Mouse (Mus musculus): ENCODE measurements at regions not wholly inside any gene's neighbourhood (a gene's known extent, or its start where the extent isn't known, plus 50 kb on each side); places are given as distances from the start of the nearest gene placed in this dataset.

DNA sequence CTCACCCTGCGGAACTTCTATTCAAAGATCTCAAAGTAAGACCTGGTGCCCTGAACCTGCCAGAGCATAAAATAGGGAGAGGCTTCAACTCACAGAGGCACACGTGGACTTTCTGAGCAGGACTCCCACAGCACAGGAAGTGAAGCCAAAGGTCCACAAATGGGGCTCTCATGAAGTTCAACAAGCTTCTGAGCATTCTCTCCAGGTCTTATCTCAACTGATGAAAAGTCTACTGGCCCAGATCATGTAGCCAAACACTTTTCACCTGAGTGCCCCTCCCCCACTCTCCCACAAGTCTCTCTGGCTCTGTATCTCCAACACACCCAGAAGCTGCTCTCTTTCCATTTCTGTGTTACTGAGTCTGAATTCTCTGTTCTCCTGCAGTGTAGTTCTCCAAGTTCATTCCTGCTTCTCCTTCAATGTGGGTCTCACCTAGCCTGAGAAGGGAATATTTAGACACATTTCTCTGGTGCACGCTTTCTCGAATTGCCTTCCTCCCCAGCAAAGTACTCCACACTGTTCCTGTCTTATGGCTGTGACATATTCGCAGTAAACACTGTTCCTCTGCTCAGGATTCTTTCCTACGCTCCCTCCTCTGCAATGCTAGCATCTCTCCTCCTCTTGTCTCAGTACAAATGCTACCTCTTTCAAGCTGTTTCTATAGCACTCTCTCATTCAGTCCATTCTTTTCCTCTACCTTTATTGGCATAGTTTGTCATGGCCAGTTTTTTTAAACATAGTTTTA is 303.4 kb upstream of the Adamts9 start:
- no peak for DNase-seq

DNA sequence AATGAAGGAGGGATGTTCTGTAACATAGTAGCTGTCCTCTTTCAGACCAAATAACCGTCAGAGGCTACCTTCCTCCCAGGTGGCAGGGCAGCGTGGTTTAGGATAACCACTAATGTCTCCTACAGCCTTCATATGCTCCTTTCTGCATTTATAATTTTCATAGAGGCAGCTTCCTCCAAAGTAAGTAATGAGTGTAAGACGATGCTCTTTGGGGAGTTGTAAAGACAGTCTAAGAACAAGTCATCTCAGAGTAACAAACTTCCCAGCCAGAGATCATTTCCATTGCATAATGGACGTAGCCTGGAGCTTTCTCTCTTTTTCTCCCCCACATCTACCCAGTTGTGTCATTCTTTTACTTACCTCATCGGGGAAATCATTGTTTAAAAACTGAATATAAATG is 292.3 kb upstream of the Adamts9 start:
- DNase-seq = no peak

DNA sequence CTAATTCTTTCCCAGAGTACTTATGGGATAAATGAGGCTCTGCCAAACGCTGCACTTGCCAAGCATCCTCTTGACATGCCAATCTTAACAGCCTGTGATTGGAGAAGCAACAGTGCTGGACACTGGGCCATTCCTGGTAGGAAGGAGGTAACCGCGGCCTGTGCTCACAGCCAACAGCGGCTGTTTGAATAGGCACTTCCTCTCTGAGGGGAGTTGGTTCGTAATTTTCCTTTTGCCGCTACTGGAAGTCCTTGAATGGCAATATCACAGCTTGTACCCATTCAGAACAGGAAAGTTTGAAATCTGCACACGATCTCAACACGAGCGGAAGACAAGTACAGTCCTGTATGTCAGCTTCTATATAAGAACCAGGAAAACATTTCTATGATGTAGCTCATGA is 289.3 kb upstream of the Adamts9 start:
- no peak for DNase-seq

DNA sequence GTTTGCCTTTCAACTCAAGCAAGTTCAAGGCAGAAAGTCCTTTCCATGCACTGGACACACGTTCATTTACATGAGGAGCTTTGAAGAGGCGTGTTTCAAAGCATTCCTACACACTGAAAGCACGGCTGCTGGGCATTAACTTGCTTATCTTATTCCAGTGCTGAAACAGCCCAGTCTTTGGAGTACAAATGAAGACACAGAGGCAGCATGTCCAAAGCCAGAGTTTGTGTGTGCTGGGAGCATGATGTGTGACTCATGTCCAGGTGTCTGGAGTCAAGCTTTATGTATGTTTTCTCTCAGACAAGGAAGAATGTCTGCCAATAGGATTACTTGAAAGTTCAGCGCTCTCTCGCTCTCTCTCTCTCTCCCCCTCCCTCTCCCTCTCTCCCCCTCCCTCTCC is 287.2 kb upstream of the Adamts9 start:
- DNase-seq = no peak

DNA sequence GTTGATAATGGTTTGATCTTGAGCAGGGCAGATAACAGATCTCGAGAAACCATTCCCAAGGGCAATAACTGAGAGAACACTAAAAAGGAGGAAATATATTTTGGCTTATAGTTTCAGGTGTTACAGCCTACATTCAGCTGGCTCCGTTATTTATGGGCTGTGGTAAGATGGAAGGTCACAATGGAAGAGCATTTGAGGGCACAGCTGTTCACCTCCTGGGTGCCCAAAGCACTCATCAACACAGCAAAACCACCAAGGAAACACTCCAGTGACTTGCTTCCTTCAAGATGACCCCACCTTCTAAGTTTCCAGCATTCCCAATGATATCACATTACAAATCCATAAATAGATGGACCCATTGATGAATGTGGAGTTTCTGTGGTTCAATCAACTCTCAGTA is 286.0 kb upstream of the Adamts9 start:
- no peak for DNase-seq

DNA sequence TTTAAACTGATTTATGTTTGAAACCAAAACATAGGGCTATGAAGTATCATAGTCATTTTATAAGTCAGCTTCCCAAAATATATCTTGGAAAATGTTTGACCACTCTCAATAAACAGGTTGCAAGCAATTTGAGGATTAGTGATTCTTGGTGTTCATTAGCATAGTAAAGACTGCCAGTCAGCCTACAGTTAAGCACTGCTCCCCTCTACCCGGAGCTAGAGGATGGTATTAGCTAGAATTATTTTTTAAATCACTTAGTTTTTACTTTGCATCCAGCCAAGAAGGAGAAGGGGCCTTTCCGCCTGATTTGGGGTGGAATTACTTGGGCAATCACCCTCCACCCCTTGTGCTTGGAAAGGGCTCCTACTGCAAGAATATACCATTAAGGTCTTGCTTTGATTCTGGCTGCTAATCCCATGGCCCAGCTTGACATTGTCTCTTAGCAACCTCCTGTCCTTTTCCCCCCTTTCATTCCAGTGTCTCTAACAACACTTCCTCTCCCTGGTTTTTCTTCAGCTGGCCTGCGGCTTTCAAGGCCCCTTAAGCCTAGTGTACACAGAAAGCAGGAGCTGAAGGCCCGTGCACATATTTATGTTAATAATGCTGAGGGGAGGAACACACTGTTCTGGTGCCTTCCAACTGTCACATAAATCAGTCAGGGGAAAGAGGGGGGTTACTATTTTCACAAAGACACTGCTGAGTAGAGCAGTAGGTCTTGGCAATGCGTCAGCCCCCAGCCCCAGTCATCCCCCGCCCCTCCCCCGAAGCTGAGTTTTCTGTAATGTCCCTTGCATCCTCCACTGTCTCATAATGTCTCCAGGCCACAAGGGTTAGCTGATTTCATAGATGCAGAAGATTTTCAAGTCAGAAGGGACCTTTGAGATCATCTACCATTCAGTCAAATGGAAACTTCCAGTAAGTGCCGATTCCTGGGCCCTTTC is 280.6 kb upstream of the Adamts9 start:
- no peak for DNase-seq

DNA sequence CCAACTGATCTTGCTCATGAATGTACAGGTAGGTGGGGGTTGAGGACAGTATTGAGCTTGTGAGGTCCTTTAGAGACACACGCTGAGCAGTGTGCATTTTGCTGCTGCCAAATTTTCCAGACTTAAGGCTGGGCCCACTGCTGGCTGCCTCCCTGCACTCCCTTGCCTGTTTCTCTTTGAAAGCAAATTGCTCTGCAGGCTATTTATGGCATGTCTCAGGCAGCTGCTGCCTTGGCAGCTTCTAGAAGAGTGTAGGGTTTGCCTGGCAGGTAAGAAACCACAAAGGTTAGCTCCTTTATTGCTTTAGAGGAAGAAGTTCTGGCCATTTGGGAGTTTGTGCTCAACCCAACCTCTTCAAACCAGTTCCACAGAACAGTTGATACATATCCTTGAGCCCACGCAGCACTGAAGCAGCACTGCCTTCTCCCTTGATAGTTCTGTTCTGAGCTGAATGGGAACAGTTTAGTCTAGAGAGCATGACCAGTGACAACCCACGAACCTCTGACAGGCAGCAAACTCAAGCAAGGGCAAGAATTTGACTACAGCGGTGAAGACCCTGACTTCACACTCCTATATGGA is 274.8 kb upstream of the Adamts9 start:
- DNase-seq = peak; percentile 61

DNA sequence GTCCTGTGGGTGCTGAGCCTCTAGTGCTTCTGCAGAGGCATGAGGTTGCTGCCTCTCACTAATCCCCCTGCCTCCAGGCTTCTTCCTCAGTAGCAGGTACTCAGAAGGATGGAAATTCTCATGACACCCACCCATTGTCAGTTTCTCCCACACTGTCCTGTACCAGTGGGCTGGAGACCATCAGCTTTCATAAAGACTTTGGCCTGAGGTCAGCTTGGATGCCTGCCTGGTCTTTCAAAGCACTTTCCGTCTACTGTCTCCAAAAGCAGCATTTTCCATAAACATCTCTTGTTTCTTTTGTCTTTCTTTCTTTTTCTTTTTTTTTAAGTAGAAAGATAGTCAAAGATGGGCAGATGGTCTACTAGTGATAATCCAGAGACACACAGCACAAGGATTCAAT is 257.6 kb upstream of the Adamts9 start:
- DNase-seq = no peak

DNA sequence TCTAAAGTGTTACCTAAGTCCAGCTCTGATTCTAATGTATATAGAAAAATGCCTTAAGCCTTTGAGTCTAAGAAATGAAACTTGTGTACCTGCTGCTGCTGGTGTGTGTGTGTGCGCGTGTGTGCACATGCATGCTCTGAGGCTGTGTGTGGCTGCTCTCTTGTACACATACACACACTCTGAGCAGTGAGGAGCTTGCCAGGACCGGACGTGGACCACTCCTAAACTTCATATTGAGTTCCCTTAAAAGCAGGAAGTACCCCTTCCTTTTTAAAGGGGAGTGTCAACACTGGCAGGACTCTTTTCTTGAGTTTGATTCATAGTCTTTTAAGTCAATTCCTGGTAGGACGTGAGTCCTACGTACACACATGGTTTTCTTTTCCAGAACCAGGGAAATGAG is 251.4 kb upstream of the Adamts9 start:
- no peak for DNase-seq

DNA sequence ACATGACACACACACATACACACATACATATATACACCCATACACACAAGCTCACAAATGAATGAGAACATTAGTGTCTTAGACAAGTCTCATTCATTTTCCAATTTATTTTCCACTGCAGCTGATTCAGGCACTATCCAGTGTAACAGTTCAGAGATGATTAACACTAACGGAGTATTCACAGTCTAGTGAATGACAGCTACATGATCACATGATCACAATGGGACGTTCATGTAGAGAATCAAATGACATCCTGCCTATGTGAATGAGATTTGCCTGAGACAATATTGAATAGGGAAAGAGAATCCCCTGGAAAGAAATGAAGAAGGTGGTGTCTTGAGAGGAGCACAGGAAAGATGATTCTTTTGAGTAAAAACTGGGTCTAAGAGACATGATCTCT is 249.7 kb upstream of the Adamts9 start:
- DNase-seq = no peak

DNA sequence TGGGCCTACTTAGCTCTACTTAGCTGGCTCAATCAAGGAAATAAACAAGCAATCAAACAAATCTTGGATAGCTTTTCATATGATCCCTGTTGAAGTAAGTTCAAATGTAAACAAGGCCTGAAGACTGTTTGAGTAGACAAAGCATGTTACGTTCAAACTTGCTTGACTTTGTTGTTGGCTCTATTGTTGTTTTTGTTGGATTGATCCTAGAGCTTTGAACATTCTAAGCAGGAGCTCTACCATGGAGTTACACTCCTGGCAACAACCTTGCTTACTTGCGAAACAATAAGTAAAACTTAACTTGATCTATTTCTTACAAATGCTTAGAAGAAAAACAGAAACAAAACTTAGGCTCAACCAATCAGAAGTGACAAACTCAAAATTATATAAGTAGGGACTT is 247.7 kb upstream of the Adamts9 start:
- no peak for DNase-seq

DNA sequence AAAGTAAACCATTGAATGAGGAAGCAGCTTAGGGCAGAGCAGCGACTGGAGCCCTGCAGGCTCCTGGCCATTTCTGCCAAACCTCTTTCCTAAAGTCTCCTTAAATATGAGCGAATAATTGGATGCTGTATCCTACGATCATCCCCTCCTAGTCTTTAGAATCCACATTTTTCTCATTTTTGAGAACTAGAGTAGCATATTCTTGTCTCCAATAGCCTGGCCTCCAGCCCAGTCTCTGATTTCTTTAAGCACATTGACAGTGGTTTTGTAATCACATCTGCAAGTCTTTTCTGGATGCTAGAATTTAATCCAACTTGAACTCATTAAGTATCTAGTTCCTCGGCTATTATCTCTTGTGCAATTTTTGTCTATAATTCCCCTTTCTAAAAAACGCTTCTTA is 225.2 kb upstream of the Adamts9 start:
- peak; percentile 4 for DNase-seq

DNA sequence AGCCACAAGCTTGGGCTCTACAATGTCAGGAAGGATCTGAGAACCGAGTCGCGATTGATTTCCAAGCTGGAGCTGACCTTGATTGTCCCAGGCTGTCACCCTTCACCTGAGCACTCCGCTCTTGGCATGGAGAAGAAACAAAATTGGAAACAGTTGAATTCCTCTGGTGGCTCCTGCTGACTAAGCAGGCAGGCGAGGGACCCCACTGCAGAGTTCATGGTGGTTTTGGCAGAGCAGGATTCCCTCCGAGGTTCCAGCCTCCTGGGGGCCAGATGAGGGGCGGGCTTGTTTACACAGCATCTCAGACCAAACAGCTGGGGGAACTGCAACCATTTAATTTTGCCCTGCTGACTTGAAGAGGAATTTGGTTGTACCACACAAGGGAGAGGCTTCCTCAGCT is 224.0 kb upstream of the Adamts9 start:
- peak; percentile 3 for DNase-seq

DNA sequence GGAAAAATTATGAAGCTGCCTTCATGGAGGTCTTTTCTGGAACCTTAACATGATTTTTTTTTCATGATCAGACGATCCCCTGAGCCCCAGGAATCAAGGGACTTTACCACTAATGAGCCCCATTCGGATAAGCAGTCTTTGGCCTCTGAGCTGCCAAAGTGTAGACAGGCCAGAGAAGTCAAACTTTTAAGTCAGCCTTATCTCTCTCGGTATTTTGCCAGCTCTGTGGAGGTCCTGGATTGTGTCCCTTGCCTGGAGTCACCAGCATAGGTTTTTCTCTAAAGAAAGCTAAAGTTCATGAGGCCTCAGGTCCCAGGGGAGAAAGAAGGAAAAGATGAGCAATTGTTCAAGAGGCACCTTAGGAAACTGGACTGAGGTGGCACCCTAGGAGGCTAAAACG is 222.7 kb upstream of the Adamts9 start:
- no peak for DNase-seq

DNA sequence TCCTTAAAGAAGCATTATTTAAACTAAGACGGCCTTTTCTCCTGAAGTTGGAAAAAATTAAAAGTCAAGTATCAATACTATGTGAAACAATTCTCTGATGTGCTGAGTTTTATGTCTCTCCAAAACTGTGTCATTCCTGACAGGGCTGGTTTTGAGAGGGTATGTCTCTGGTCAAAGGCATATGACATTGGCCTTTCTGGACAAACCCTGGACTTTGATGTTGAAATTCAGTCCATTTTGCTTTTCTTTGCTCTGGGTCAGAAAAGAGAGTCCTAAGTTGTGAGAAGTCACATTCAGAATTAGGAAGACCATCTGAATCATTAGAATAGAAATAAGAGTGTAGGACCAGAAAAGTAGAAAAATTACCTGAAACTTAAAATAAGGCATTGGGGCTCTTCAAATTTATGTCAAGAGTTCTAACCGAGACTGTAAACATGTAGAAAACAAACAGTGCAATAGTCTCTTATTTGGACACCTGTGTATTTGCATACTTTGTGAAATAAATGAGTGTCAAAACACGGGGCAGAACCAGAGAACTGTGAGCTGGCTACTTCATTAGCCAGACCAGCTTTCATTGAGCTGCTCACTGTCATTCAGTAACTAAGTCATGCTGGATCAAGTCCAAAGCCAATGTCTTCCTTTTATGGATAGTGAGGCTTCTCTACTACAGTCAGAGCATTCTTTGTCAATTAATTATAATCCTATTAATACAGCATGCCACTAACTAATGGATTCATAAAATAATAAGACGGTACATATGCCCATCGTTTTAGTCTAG is 209.3 kb upstream of the Adamts9 start:
- no peak for DNase-seq

DNA sequence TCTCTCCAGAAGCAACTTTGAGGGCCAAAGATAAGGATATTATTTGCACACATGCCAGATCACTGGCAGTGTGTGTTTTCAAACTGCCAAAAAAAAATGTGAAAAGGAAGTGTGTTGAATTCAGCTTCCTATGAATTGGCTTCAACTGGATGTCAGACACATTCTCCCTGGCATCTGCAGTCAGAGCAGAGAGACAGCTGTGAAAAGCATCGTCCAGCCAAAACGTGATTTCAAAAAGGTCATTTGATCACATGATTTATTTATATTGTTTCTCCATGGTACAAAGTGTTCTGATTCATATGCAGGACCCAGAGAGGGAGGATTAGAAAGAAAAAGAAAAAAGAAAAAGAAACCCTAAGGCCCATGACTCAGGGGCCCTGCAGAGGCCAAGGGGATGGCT is 207.2 kb upstream of the Adamts9 start:
- DNase-seq = no peak

DNA sequence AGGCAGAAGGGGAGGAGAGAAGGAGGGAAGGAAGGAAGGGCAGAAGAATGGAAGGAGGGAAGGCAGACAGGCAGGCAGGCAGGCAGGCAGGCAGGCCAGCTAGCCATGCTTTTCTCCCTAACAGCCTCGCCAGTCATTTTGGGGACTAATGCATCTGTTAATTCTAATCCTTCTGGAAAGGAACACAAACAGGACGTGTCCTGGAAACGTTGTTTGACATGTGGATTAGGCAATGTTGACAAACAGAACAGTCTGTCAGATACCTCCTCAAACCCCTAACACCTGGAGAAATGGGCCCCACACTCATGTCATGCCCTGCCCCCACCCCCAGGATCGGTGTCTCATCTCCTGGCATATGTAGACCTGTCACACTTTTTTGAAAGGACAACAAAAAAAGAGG is 206.7 kb upstream of the Adamts9 start:
- no peak for DNase-seq

DNA sequence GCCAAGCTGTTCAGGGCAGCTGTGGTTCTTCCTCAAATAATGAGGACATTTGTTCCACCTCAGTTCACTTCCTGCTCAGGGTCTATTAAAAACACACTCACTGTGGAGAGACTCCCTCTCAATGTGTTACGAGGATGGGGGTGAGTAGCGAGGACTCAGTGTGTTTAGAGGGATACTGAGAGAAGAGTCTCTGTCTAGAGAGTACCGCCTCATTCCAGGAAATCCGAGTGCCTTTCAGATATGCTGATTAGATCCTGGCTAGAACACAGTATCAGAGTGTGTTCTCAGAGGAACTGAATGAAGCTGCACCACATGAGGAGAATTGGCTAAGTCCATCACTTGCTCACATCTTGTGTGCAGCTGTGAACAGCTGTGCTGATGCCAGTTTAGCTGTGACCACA is 197.0 kb upstream of the Adamts9 start:
- DNase-seq = peak; percentile 1

DNA sequence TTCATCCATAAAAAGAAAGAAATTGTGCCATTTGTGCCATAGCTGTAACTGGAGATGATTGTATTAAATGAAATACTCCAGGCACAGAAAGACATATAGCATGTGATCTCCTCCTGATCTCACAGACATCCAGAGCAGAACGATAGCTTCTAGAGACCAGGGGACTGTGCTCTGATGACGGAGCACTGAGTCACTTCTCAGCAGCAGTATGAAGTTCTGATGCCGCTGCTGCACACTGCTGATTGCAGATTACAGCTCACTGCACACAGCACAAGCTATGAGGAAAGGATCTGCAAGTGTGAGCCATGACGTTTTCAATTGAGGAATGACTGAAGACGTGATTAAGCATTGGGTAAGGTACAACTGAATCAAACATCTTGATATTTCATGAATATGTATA is 190.6 kb upstream of the Adamts9 start:
- peak; percentile 3 for DNase-seq

DNA sequence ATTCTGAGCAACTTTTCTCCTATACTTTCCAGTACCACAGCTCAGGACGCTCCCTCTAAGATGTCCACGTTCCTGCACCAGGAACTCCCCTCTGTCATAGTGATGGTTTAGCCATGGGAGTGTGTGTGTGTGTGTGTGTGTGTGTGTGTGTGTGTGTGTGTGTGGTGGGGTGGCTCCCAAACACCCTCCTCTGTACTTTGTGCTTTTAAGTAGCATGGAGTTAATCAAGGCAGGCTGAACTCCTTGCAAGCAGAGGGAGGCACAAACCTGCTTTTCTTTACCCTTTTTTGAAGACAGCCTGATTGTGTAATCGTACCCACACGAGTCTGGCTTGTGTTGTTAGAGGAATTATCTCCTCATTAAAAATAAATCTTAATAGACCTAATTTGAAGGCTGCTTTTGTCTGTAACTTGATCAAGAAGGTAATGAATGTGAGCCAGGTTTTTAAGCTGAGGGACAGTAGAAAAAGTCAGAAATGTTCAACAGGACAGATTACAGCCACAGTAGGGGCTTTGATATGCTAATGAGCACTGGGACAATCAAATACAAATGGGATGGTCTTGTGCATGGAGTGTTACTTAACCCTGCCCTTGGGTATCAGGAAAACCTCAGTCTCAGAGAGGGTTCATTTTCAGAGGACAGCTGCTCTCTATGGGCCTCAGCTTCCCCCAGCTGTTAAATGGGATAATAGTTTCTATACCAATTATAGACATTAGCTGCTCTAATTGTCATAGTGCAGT is 187.8 kb upstream of the Adamts9 start:
- DNase-seq = no peak

DNA sequence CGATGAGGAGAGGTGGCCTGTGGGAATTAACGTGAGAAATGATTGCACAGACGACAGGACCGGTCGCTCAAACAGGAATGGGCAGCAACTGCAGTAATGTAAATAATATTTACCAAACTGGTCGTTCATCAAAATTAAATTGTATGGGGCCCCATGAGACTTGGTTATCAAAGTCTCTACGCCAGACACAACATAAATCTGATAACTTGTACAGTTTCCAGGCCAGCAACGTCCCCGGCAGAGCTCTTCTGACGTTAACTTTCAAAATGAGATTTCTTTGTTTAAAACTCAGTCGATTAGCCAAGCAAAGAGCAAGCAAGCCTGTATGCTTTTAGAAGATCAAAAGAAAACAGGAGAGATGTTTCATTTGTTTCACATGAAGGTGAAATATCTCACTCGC is 176.2 kb upstream of the Adamts9 start:
- DNase-seq = no peak

DNA sequence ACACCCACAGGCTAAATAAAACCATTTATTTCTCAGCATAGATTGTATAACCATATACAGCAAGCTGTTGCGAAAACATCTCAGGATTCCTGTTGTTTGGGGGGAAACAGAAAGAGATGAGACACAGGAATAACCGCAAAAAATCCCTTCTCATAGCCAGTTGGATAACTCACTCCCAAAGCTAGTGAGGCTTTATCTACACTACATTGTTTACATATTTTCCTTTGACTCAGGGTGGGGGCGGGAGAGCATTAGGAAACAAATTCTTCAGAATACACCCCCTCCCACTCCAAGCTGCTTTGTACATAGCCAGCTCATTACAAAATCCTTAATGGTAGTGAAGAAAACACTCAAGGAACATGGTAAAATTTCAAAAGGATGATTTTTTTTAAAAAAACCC is 170.1 kb upstream of the Adamts9 start:
- DNase-seq = no peak

All from right cerebral cortex, adult 18-20 months (tissue).